Mouse (Mus musculus) heart, postnatal 0 days (tissue): ENCODE results near the gene Thop1.

Experiments used
- CTCF ChIP-seq: IDR thresholded peaks from 2 replicates; pipeline ENCODE4 v1.5.1; 2016; ENCODE audit warnings: antibody characterized with exemption, control low read depth, low read depth
- EP300 ChIP-seq: IDR thresholded peaks from 2 replicates; pipeline ENCODE4 v1.6.1; 2016; ENCODE audit warnings: antibody characterized with exemption, low read depth

- TF ChIP-seq CTCF (no peak), EP300 (no peak)
Observed at GRCm38 (mm10) chr10:81072290-81072689, 2.5 kb downstream of the Thop1 start.
